Mouse (Mus musculus): ENCODE measurements at regions not wholly inside any gene's neighbourhood (a gene's known extent, or its start where the extent isn't known, plus 50 kb on each side); places are given as distances from the start of the nearest gene placed in this dataset.

- no peak for DNase-seq (ENCODE audit: low read depth)
Measured at GRCm38 (mm10) chr13:28693078-28693477, 260.4 kb downstream of the Sox4 start.

GRCm38 (mm10) chr13:28692587-28692986 lies 260.9 kb downstream of the Sox4 start:
- DNase-seq (ENCODE audit: low read depth): no peak

- DNase-seq (ENCODE audit: low read depth): no peak
Measured at GRCm38 (mm10) chr13:28690511-28691160, 262.9 kb downstream of the Sox4 start.

GRCm38 (mm10) chr13:28687838-28688237 lies 265.7 kb downstream of the Sox4 start:
- DNase-seq (ENCODE audit: low read depth): no peak

GRCm38 (mm10) chr13:28684311-28684710 lies 269.2 kb downstream of the Sox4 start:
- no peak for DNase-seq (ENCODE audit: low read depth)

GRCm38 (mm10) chr13:28680266-28680665 lies 273.2 kb downstream of the Sox4 start:
- no peak for DNase-seq (ENCODE audit: low read depth)

- DNase-seq (ENCODE audit: low read depth): no peak
Measured at GRCm38 (mm10) chr13:28673622-28674021, 279.9 kb downstream of the Sox4 start.

GRCm38 (mm10) chr13:28671543-28671942 lies 282.0 kb downstream of the Sox4 start:
- no peak for DNase-seq (ENCODE audit: low read depth)

- no peak for DNase-seq (ENCODE audit: low read depth)
Measured at GRCm38 (mm10) chr13:28669832-28670585, 283.5 kb downstream of the Sox4 start.

GRCm38 (mm10) chr13:28666832-28667231 lies 286.7 kb downstream of the Sox4 start:
- no peak for DNase-seq (ENCODE audit: low read depth)

GRCm38 (mm10) chr13:28665150-28665549 lies 288.4 kb downstream of the Sox4 start:
- DNase-seq (ENCODE audit: low read depth): no peak

GRCm38 (mm10) chr13:28664698-28665097 lies 288.8 kb downstream of the Sox4 start:
- DNase-seq (ENCODE audit: low read depth): no peak

GRCm38 (mm10) chr13:28663950-28664681 lies 289.4 kb downstream of the Sox4 start:
- DNase-seq (ENCODE audit: low read depth): no peak

- no peak for DNase-seq (ENCODE audit: low read depth)
Measured at GRCm38 (mm10) chr13:28663459-28663858, 290.1 kb downstream of the Sox4 start.

- DNase-seq (ENCODE audit: low read depth): no peak
Measured at GRCm38 (mm10) chr13:28662316-28662752, 291.2 kb downstream of the Sox4 start.

GRCm38 (mm10) chr13:28660151-28660550 lies 293.4 kb downstream of the Sox4 start:
- no peak for DNase-seq (ENCODE audit: low read depth)

GRCm38 (mm10) chr13:28658652-28659051 lies 294.9 kb downstream of the Sox4 start:
- no peak for DNase-seq (ENCODE audit: low read depth)

- DNase-seq (ENCODE audit: low read depth): no peak
Measured at GRCm38 (mm10) chr13:28654883-28655282, 298.6 kb downstream of the Sox4 start.

GRCm38 (mm10) chr13:28653362-28653761 lies 300.2 kb downstream of the Sox4 start:
- DNase-seq (ENCODE audit: low read depth): no peak

GRCm38 (mm10) chr13:28651810-28652209 lies 301.7 kb downstream of the Sox4 start:
- no peak for DNase-seq (ENCODE audit: low read depth)

GRCm38 (mm10) chr13:28645881-28646280 lies 307.6 kb downstream of the Sox4 start:
- DNase-seq (ENCODE audit: low read depth): no peak

- DNase-seq (ENCODE audit: low read depth): no peak
Measured at GRCm38 (mm10) chr13:28644846-28645574, 308.5 kb downstream of the Sox4 start.

All from c-Kit-positive CD71-negative TER-119-negative erythroid progenitor cells, embryonic 14.5 days (primary cell).